Mouse (Mus musculus) myocyte (in vitro differentiated cells): Measurements from ENCODE around the gene Clock. TPM values are rescaled to one million over a fixed set of nuclear protein-coding genes. Genes with fewer than 3 reads are reported as not detected.

ENCODE experiments used
- H3K27me3 ChIP-seq: one replicate; pipeline ENCODE4 v1.6.1; 2011; ENCODE audit not compliant: control insufficient read depth, insufficient read depth, insufficient read length
- H3K36me3 ChIP-seq: one replicate; pipeline ENCODE4 v1.6.1; 2011; ENCODE audit not compliant: control insufficient read depth, insufficient read depth
- H3K4me2 ChIP-seq: one replicate; pipeline ENCODE4 v1.6.1; 2011; ENCODE audit warnings: low read depth, control low read depth
- H3K4me3 ChIP-seq: one replicate; pipeline ENCODE4 v1.5.1; 2011; ENCODE audit warnings: mild to moderate bottlenecking, control low read depth, moderate library complexity
- H3K79me2 ChIP-seq: one replicate; pipeline ENCODE4 v1.6.1; 2011; ENCODE audit not compliant: control insufficient read depth, insufficient read depth
- H3ac ChIP-seq: one replicate; pipeline ENCODE4 v1.6.1; 2011; ENCODE audit not compliant: control insufficient read depth, insufficient read length
- CEBPB ChIP-seq: IDR thresholded peaks from 2 replicates; pipeline ENCODE4 v1.6.1; 2011; ENCODE audit warnings: mild to moderate bottlenecking, moderate library complexity; ENCODE audit not compliant: poor library complexity, insufficient read depth, severe bottlenecking
- E2F4 ChIP-seq: IDR thresholded peaks from one replicate; pipeline ENCODE4 v1.6.1; 2011; ENCODE audit warnings: mild to moderate bottlenecking, control low read depth, moderate library complexity; ENCODE audit not compliant: insufficient read depth
- MAX ChIP-seq: IDR thresholded peaks from one replicate; pipeline ENCODE4 v1.6.1; 2011; ENCODE audit warnings: low read depth, mild to moderate bottlenecking, control low read depth
- MYOD1 ChIP-seq, 3 experiments: IDR thresholded peaks; one replicate each; pipeline ENCODE4 v1.6.1; 2011; ENCODE audit warnings: control low read depth in 2 of 3, low read depth in 2 of 3, mild to moderate bottlenecking in 2 of 3, moderate library complexity in 1 of 3; ENCODE audit not compliant: insufficient read length in 2 of 3, control insufficient read depth in 1 of 3
- MYOG ChIP-seq, 3 experiments: IDR thresholded peaks; one replicate each; pipeline ENCODE4 v1.6.1; 2011; ENCODE audit warnings: control low read depth in 2 of 3, low read depth in 2 of 3, mild to moderate bottlenecking in 2 of 3; ENCODE audit not compliant: insufficient read length in 2 of 3, control insufficient read depth in 1 of 3, insufficient read depth in 1 of 3
- POLR2A ChIP-seq: IDR thresholded peaks from one replicate; pipeline ENCODE4 v1.6.1; 2011; ENCODE audit warnings: low read depth, mild to moderate bottlenecking, control low read depth, moderate library complexity; ENCODE audit not compliant: insufficient read length
- POLR2AphosphoS2 ChIP-seq: IDR thresholded peaks from one replicate; pipeline ENCODE4 v1.6.1; 2011; ENCODE audit warnings: low read depth, control low read depth; ENCODE audit not compliant: insufficient read length
- REST ChIP-seq: IDR thresholded peaks from one replicate; pipeline ENCODE4 v1.6.1; 2011; ENCODE audit warnings: mild to moderate bottlenecking, control low read depth, moderate library complexity; ENCODE audit not compliant: insufficient read depth, insufficient read length
- SRF ChIP-seq: IDR thresholded peaks from one replicate; pipeline ENCODE4 v1.6.1; 2011; ENCODE audit warnings: low read depth; ENCODE audit not compliant: control insufficient read depth, insufficient read length
- TCF12 ChIP-seq: IDR thresholded peaks from one replicate; pipeline ENCODE4 v1.6.1; 2011; ENCODE audit warnings: mild to moderate bottlenecking, control low read depth; ENCODE audit not compliant: poor library complexity, insufficient read depth, severe bottlenecking
- TCF3 ChIP-seq: IDR thresholded peaks from one replicate; pipeline ENCODE4 v1.6.1; 2011; ENCODE audit warnings: low read depth, control low read depth; ENCODE audit not compliant: insufficient read length
- USF1 ChIP-seq: IDR thresholded peaks from one replicate; pipeline ENCODE4 v1.6.1; 2011; ENCODE audit warnings: low read depth, mild to moderate bottlenecking, control low read depth, moderate library complexity
- polyA plus RNA-seq: library from polyadenylated mRNA; unstranded; fragments of >200 nt; fragmentation: generic; extraction: Trizol; gene quantifications from one replicate; pipeline ENCODE4 v1.2.1, GENCODE M21; 2012; ENCODE audit warnings: missing spikeins

The Clock gene
- polyA plus RNA-seq, 1 experiment = 5.3 TPM

GRCm38 (mm10) chr5:76164827-76165226 is 139.8 kb downstream of the Clock start:
- H3K4me3 ChIP-seq = no peak overlapping the region
- TF ChIP-seq REST (no peak), POLR2AphosphoS2 (no peak), SRF (no peak), MAX (no peak), CEBPB (no peak), E2F4 (no peak), TCF12 (no peak), USF1 (no peak), TCF3 (no peak), MYOG (IDR thresholded peaks at IDR 0.05; ENCODE audit: control insufficient read depth in 1 of 3, insufficient read depth in 1 of 3, insufficient read length in 2 of 3, low read depth in 2 of 3) (no peak), MYOD1 (IDR thresholded peaks at IDR 0.05; ENCODE audit: control insufficient read depth in 1 of 3, insufficient read length in 2 of 3, low read depth in 2 of 3) (no peak), POLR2A (no peak)
- H3K79me2 ChIP-seq = no peaks in the 10 kb centered on the region
- H3K27me3 ChIP-seq = no peaks in the 10 kb centered on the region
- H3ac ChIP-seq = no peak overlapping the region
- H3K36me3 ChIP-seq = no peaks in the 10 kb centered on the region
- no peak overlapping the region for H3K4me2 ChIP-seq

- Histone ChIP-seq H3K27me3 (no peaks in the 10 kb centered on the region), H3K4me3 (no peak overlapping the region), H3K4me2 (no peak overlapping the region), H3ac (no peak overlapping the region), H3K36me3 (no peaks in the 10 kb centered on the region), H3K79me2 (no peaks in the 10 kb centered on the region)
- TF ChIP-seq MAX (no peak), TCF3 (no peak), REST (no peak), POLR2AphosphoS2 (no peak), E2F4 (no peak), MYOG (IDR thresholded peaks at IDR 0.05; ENCODE audit: control insufficient read depth in 1 of 3, insufficient read depth in 1 of 3, insufficient read length in 2 of 3, low read depth in 2 of 3) (no peak), SRF (no peak), MYOD1 (IDR thresholded peaks at IDR 0.05; ENCODE audit: control insufficient read depth in 1 of 3, insufficient read length in 2 of 3, low read depth in 2 of 3) (no peak), TCF12 (no peak), USF1 (no peak), CEBPB (no peak), POLR2A (no peak)
These were observed 140.7 kb downstream of the Clock start for GRCm38 (mm10) chr5:76163828-76164390.

- no peak overlapping the region for H3K4me3 ChIP-seq
- H3K36me3 ChIP-seq = no peaks in the 10 kb centered on the region
- TF ChIP-seq E2F4 (no peak), MYOD1 (IDR thresholded peaks at IDR 0.05; ENCODE audit: control insufficient read depth in 1 of 3, insufficient read length in 2 of 3, low read depth in 2 of 3) (no peak), REST (no peak), SRF (no peak), POLR2A (no peak), POLR2AphosphoS2 (no peak), CEBPB (no peak), TCF12 (no peak), TCF3 (no peak), USF1 (no peak), MAX (no peak)
- H3K27me3 ChIP-seq = no peaks in the 10 kb centered on the region
- no peaks in the 10 kb centered on the region for H3K79me2 ChIP-seq
- no peak overlapping the region for H3K4me2 ChIP-seq
- H3ac ChIP-seq = no peak overlapping the region
These were observed 141.7 kb downstream of the Clock start for GRCm38 (mm10) chr5:76162926-76163325.

- no peak overlapping the region for H3K4me3 ChIP-seq
- TF ChIP-seq SRF (no peak), USF1 (no peak), TCF12 (no peak), MYOG (IDR thresholded peaks at IDR 0.05; ENCODE audit: control insufficient read depth in 1 of 3, insufficient read depth in 1 of 3, insufficient read length in 2 of 3, low read depth in 2 of 3) (no peak), POLR2AphosphoS2 (no peak), MAX (no peak), TCF3 (no peak), MYOD1 (IDR thresholded peaks at IDR 0.05; ENCODE audit: control insufficient read depth in 1 of 3, insufficient read length in 2 of 3, low read depth in 2 of 3) (no peak), E2F4 (no peak), POLR2A (no peak), REST (no peak), CEBPB (no peak)
- H3ac ChIP-seq = no peak overlapping the region
- H3K27me3 ChIP-seq = no peaks in the 10 kb centered on the region
- H3K79me2 ChIP-seq = no peaks in the 10 kb centered on the region
- no peaks in the 10 kb centered on the region for H3K36me3 ChIP-seq
- no peak overlapping the region for H3K4me2 ChIP-seq
These were observed 143.1 kb downstream of the Clock start for GRCm38 (mm10) chr5:76161491-76161890.

- H3K36me3 ChIP-seq = no peaks in the 10 kb centered on the region
- no peak overlapping the region for H3K4me3 ChIP-seq
- H3K79me2 ChIP-seq = no peaks in the 10 kb centered on the region
- no peak overlapping the region for H3ac ChIP-seq
- no peaks in the 10 kb centered on the region for H3K27me3 ChIP-seq
- TF ChIP-seq TCF3 (no peak), TCF12 (no peak), MYOD1 (IDR thresholded peaks at IDR 0.05; ENCODE audit: control insufficient read depth in 1 of 3, insufficient read length in 2 of 3, low read depth in 2 of 3) (no peak), USF1 (no peak), POLR2AphosphoS2 (no peak), REST (no peak), CEBPB (no peak), POLR2A (no peak), E2F4 (no peak), SRF (no peak), MAX (no peak)
- H3K4me2 ChIP-seq = no peak overlapping the region
These were observed 144.5 kb downstream of the Clock start for GRCm38 (mm10) chr5:76160086-76160485.
